Mouse (Mus musculus) stomach, postnatal 0 days (tissue): ENCODE results near the gene Dctn1. TPM values are rescaled to one million over a fixed set of nuclear protein-coding genes. Genes with fewer than 3 reads are reported as not detected.

Source experiments
- ATAC-seq: fragments of 200-750 bp; cut with Nextera tagmentation; 2 replicates; pipeline ENCODE4 v1.8.0; 2017; ENCODE audit not compliant: low FRiP score, low TSS enrichment
- DNase-seq: peaks from one replicate; pipeline ENCODE4 v3.0.0-alpha.2; 2016; ENCODE audit warnings: low spot score
- H3K27ac ChIP-seq: fragments of 300-500 bp; sonication (generic); replicated peaks from 2 replicates; pipeline ENCODE4 v1.5.1; 2014; ENCODE audit warnings: mild to moderate bottlenecking, control low read depth
- H3K27me3 ChIP-seq: fragments of 300-500 bp; sonication (generic); 2 replicates; pipeline ENCODE4 v1.6.1; 2014; ENCODE audit warnings: low read length; ENCODE audit not compliant: control insufficient read depth, insufficient read depth
- H3K36me3 ChIP-seq: fragments of 300-500 bp; sonication (generic); 2 replicates; pipeline ENCODE4 v1.6.1; 2014; ENCODE audit warnings: low read length, mixed read lengths; ENCODE audit not compliant: control insufficient read depth, insufficient read depth
- H3K4me1 ChIP-seq: fragments of 300-500 bp; sonication (generic); replicated peaks from 2 replicates; pipeline ENCODE4 v1.6.1; 2014; ENCODE audit warnings: antibody characterized with exemption; ENCODE audit not compliant: control insufficient read depth, insufficient read depth
- H3K4me2 ChIP-seq: fragments of 300-500 bp; sonication (generic); replicated peaks from 2 replicates; pipeline ENCODE4 v1.6.1; 2014; ENCODE audit warnings: low read depth, mild to moderate bottlenecking, control low read depth, moderate library complexity
- H3K4me3 ChIP-seq: fragments of 300-500 bp; sonication (generic); 2 replicates; pipeline ENCODE4 v1.5.1; 2014; ENCODE audit warnings: low read depth, low read length, control low read depth
- H3K9ac ChIP-seq: fragments of 300-500 bp; sonication (generic); 2 replicates; pipeline ENCODE4 v1.6.1; 2014; ENCODE audit warnings: mild to moderate bottlenecking, low read length, control low read depth, mixed read lengths
- H3K9me3 ChIP-seq: fragments of 300-500 bp; sonication (generic); 2 replicates; pipeline ENCODE4 v1.6.1; 2016; ENCODE audit warnings: low read length; ENCODE audit not compliant: control insufficient read depth
- CTCF ChIP-seq: IDR thresholded peaks from 2 replicates; pipeline ENCODE4 v1.5.1; 2016; ENCODE audit warnings: antibody characterized with exemption, low read depth, mild to moderate bottlenecking, moderate library complexity
- EP300 ChIP-seq: optimal IDR thresholded peaks from 2 replicates; pipeline ENCODE3; 2016; ENCODE audit warnings: antibody characterized with exemption
- WGBS: fragments of 180-500 bp; shearing (Covaris S2); extraction: QIAGEN DNeasy Blood & Tissue Kit; methylation state at CpG from one replicate; pipeline ENCODE4 v1.1.7; 2014; 5-methylcytosine and 5-hydroxymethylcytosine counted together
- polyA plus RNA-seq: library from polyadenylated mRNA; unstranded; fragments of >200 nt; fragmentation: Nextera tagmentation; extraction: Ambion mirVana; gene quantifications from 2 replicates; pipeline ENCODE4 v1.2.1, GENCODE M21; 2015

Gene Dctn1
- polyA plus RNA-seq, 1 experiment from 2014 or later: 43.5 TPM

GRCm38 (mm10) chr6:83145805-83146204 lies 19.9 kb upstream of the Dctn1 start:
- Histone ChIP-seq H3K4me1 (peaks cover 4% of the 10 kb centered on the region; the same call in 1 of the 2 replicates), H3K4me3 (no peak overlapping the region), H3K9me3 (no peaks in the 10 kb centered on the region), H3K27me3 (no peaks in the 10 kb centered on the region), H3K36me3 (peaks cover 10% of the 10 kb centered on the region; the same call in 1 of the 2 replicates), H3K4me2 (no peak overlapping the region), H3K9ac (no peak overlapping the region), H3K27ac (0 out of 2 replicates have a peak overlapping the region, but pooled peaks have one; percentile 18)
- TF ChIP-seq CTCF (no peak), EP300 (no peak)
- DNase-seq: no peak
- ATAC-seq: no peak
- 42% methylated on average over 9 of the region's 9 CpGs for WGBS

- Histone ChIP-seq H3K9ac (no peak overlapping the region), H3K36me3 (peaks cover 12% of the 10 kb centered on the region; the same call in 1 of the 2 replicates), H3K9me3 (no peaks in the 10 kb centered on the region), H3K27ac (no peak overlapping the region), H3K4me3 (no peak overlapping the region), H3K4me1 (peaks cover 1% of the 10 kb centered on the region; the same call in 1 of the 2 replicates), H3K27me3 (no peaks in the 10 kb centered on the region), H3K4me2 (no peak overlapping the region)
- ATAC-seq (no peak), DNase-seq (no peak)
- WGBS: 59% methylated on average over 7 of the region's 7 CpGs
- no peak for TF ChIP-seq EP300
- TF ChIP-seq CTCF: no peak
Observed at GRCm38 (mm10) chr6:83147280-83147679, 18.4 kb upstream of the Dctn1 start.

GRCm38 (mm10) chr6:83151721-83152120 lies 14.0 kb upstream of the Dctn1 start:
- WGBS: 48% methylated on average over 8 of the region's 8 CpGs
- H3K27ac ChIP-seq: no peak overlapping the region

GRCm38 (mm10) chr6:83153038-83153437 lies 12.7 kb upstream of the Dctn1 start:
- DNase-seq (no peak), ATAC-seq (no peak)
- TF ChIP-seq EP300 (no peak), CTCF (no peak)
- Histone ChIP-seq H3K9ac (no peak overlapping the region), H3K4me1 (no peaks in the 10 kb centered on the region), H3K9me3 (no peaks in the 10 kb centered on the region), H3K4me2 (no peak overlapping the region), H3K4me3 (no peak overlapping the region), H3K27me3 (no peaks in the 10 kb centered on the region), H3K27ac (no peak overlapping the region), H3K36me3 (peaks cover 7% of the 10 kb centered on the region; the same call in 1 of the 2 replicates)
- WGBS: 88% methylated on average over 12 of the region's 12 CpGs

More at GRCm38 (mm10) chr6:83151721-83152120, 14.0 kb upstream of the Dctn1 start:
- Histone ChIP-seq H3K9ac (no peak overlapping the region), H3K4me2 (no peak overlapping the region), H3K27me3 (no peaks in the 10 kb centered on the region), H3K9me3 (no peaks in the 10 kb centered on the region), H3K4me1 (no peaks in the 10 kb centered on the region), H3K36me3 (peaks cover 9% of the 10 kb centered on the region; the same call in 1 of the 2 replicates), H3K4me3 (no peak overlapping the region)
- TF ChIP-seq EP300 (no peak), CTCF (no peak)
- DNase-seq (no peak), ATAC-seq (no peak)

GRCm38 (mm10) chr6:83153485-83153884 lies 12.2 kb upstream of the Dctn1 start:
- Histone ChIP-seq H3K4me1 (no peaks in the 10 kb centered on the region), H3K9ac (no peak overlapping the region), H3K9me3 (no peaks in the 10 kb centered on the region), H3K27me3 (no peaks in the 10 kb centered on the region), H3K4me2 (no peak overlapping the region), H3K27ac (no peak overlapping the region), H3K36me3 (0 out of 2 replicates have a peak, but pooled peaks cover 5% of the 10 kb centered on the region), H3K4me3 (no peak overlapping the region)
- DNase-seq (no peak), ATAC-seq (no peak)
- WGBS: 82% methylated on average over 5 of the region's 5 CpGs
- TF ChIP-seq CTCF (no peak), EP300 (no peak)

- no peaks in the 10 kb centered on the region for H3K4me1 ChIP-seq
- DNase-seq: no peak
- 0 out of 2 replicates have a peak, but pooled peaks cover 2% of the 10 kb centered on the region for H3K36me3 ChIP-seq
- no peaks in the 10 kb centered on the region for H3K27me3 ChIP-seq
- H3K9ac ChIP-seq: peak overlapping the region; percentile 48
- H3K9me3 ChIP-seq: no peaks in the 10 kb centered on the region
- H3K4me3 ChIP-seq: peak overlapping the region; percentile 50
- ATAC-seq: 0 out of 2 replicates have a peak, but pooled peaks have one; percentile 16
- peak overlapping the region; percentile 81 for H3K4me2 ChIP-seq
- no peak overlapping the region for H3K27ac ChIP-seq
- WGBS: 8% methylated on average over 23 of the region's 23 CpGs
- TF ChIP-seq EP300 (no peak), CTCF (no peak)
Observed at GRCm38 (mm10) chr6:83155552-83156238, 10.0 kb upstream of the Dctn1 start.
